In the genomic region with DNA sequence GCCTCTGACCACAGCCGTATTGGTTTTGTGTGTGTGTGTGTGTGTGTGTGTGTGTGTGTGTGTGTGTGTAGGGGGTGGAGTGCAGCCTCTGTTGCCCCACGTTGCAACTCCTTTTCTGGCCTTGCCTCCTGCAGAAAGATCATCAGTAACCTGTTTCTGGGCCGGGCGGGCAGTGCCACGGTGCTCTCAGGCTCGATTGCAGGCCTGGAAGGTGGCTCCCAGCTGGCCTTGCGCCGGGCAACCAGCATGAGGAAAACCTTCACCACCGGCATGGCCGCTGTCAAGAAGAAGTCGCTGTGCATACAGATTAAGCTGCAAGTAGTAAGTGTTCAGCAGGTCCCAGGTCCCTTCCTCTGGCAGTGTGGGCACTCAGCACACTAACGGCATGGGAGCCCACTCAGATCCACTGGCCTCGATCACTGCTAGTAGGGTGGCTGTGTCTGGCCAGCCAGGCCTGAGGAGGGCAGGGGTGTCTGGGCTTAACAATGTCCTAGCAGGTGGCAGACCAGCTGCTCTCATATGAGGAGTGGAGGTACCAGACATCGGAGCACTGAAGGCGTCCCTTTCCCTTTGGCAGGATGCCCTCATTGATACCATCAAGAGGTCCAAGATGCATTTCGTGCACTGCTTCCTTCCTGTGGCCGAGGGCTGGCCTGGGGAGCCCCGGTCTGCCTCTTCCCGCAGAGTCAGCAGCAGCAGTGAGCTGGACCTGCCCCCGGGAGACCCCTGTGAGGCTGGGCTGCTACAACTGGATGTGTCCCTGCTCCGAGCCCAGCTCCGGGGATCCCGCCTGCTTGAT, we compare ENCODE assay signal across 20 mouse cellular contexts. TPM values are rescaled to one million over a fixed set of nuclear protein-coding genes. Genes with fewer than 3 reads are reported as not detected.
DNase-seq lines count a peak whose midpoint lies in the region; ATAC-seq and TF ChIP-seq lines count a peak whose summit lies in the region.
"Had no signal": no experiment of that assay in that cellular context is flagged by ENCODE, and none has a peak within 500 bp of the region (broad histone marks: within the 10 kb centered on the region; RNA-seq: fewer than 3 reads in every experiment).

No protein-coding gene starts in this region.

- no peak for ATAC-seq in hindbrain, embryonic 15.5 days (ENCODE audit: low FRiP score, low read depth)
- ATAC-seq in hindbrain, embryonic 12.5 days (ENCODE audit: low FRiP score) = no peak
- ATAC-seq in neural tube, embryonic 13.5 days (ENCODE audit: low read depth) = no peak
- 0 out of 2 replicates have a peak, but pooled peaks have one; percentile 17 for ATAC-seq in forebrain, embryonic 15.5 days (replicated peaks)
- ATAC-seq: inflammation-experienced regulatory T-cells, adult 6 months had no signal

- no peaks in the 10 kb centered on the region for H3K79me2 ChIP-seq in myocyte (ENCODE audit: control insufficient read depth, insufficient read depth)

- H3K4me2 ChIP-seq in hindbrain, embryonic 15.5 days = no peak overlapping the region
- H3K4me2 ChIP-seq in hindbrain, embryonic 12.5 days (replicated peaks) = no peak overlapping the region
- H3K4me2 ChIP-seq in neural tube, embryonic 13.5 days = no peak overlapping the region
- no peak overlapping the region for H3K4me2 ChIP-seq in forebrain, embryonic 15.5 days (replicated peaks)
- H3K4me2 ChIP-seq in myocyte (ENCODE audit: low read depth) = no peak overlapping the region
- H3K4me2 ChIP-seq: limb, embryonic 15.5 days; lung, embryonic 14.5 days; neural tube, embryonic 12.5 days; stomach, embryonic 15.5 days had no signal

- 0 out of 2 replicates have a peak overlapping the region, but pooled peaks have one; percentile 12 for H3K27ac ChIP-seq in hindbrain, embryonic 15.5 days (replicated peaks)
- H3K27ac ChIP-seq in hindbrain, embryonic 12.5 days = no peak overlapping the region
- no peak overlapping the region for H3K27ac ChIP-seq in neural tube, embryonic 13.5 days (replicated peaks)
- H3K27ac ChIP-seq in forebrain, embryonic 15.5 days (replicated peaks) = 0 out of 2 replicates have a peak overlapping the region, but pooled peaks have one; percentile 4
- H3K27ac ChIP-seq: gastrocnemius, adult 2 months; kidney, postnatal 0 days; limb, embryonic 15.5 days; neural tube, embryonic 12.5 days had no signal

- H3K36me3 ChIP-seq in hindbrain, embryonic 15.5 days = peaks cover 51% of the 10 kb centered on the region
- peaks cover 57% of the 10 kb centered on the region for H3K36me3 ChIP-seq in hindbrain, embryonic 12.5 days
- H3K36me3 ChIP-seq in neural tube, embryonic 13.5 days = peaks cover 71% of the 10 kb centered on the region
- H3K36me3 ChIP-seq in forebrain, embryonic 15.5 days = peaks cover 30% of the 10 kb centered on the region
- H3K36me3 ChIP-seq in myocyte (ENCODE audit: control insufficient read depth, insufficient read depth) = peaks cover 45% of the 10 kb centered on the region

- no peaks in the 10 kb centered on the region for H3K9me3 ChIP-seq in hindbrain, embryonic 15.5 days
- H3K9me3 ChIP-seq in hindbrain, embryonic 12.5 days (replicated peaks) = no peaks in the 10 kb centered on the region
- no peaks in the 10 kb centered on the region for H3K9me3 ChIP-seq in neural tube, embryonic 13.5 days
- H3K9me3 ChIP-seq in forebrain, embryonic 15.5 days = no peaks in the 10 kb centered on the region
- H3K9me3 ChIP-seq: limb, embryonic 15.5 days; neural tube, embryonic 12.5 days; stomach, embryonic 15.5 days had no signal

- no peak for DNase-seq in neural tube, embryonic 10.5 days (ENCODE audit: extremely low spot score, low spot score)
- no peak for DNase-seq in ovary, adult 18-20 months (ENCODE audit: low spot score)
- DNase-seq in heart, adult 8-10 months (ENCODE audit: low spot score) = no peak
- DNase-seq: adrenal gland, postnatal 10 days; cerebellum, postnatal 36 days; gastrocnemius, adult 2 months; heart, adult 18-20 months; heart, postnatal 10 days; lung, embryonic 14.5 days; spleen, adult 18-20 months had no signal

- TF ChIP-seq POLR2A in myocyte (IDR thresholded peaks at IDR 0.05; ENCODE audit: insufficient read length, low read depth) = no peak

- no peaks in the 10 kb centered on the region for H3K27me3 ChIP-seq in hindbrain, embryonic 15.5 days
- peaks cover 49% of the 10 kb centered on the region for H3K27me3 ChIP-seq in hindbrain, embryonic 12.5 days
- H3K27me3 ChIP-seq in neural tube, embryonic 13.5 days = peaks cover 53% of the 10 kb centered on the region
- no peaks in the 10 kb centered on the region; the same call in 1 of the 2 replicates for H3K27me3 ChIP-seq in forebrain, embryonic 15.5 days
- H3K27me3 ChIP-seq in myocyte (ENCODE audit: control insufficient read depth, insufficient read depth, insufficient read length) = no peaks in the 10 kb centered on the region
- H3K27me3 ChIP-seq: limb, embryonic 15.5 days; stomach, embryonic 15.5 days had no signal

- whole genome bisulfite sequencing in hindbrain, embryonic 15.5 days = 58% methylated on average over 23 of the region's 23 CpGs
- 79% methylated on average over 23 of the region's 23 CpGs for WGBS in hindbrain, embryonic 12.5 days
- 74% methylated on average over 23 of the region's 23 CpGs for WGBS in neural tube, embryonic 13.5 days
- 64% methylated on average over 23 of the region's 23 CpGs for WGBS in forebrain, embryonic 15.5 days

- peaks cover 46% of the 10 kb centered on the region for H3K4me1 ChIP-seq in hindbrain, embryonic 15.5 days (replicated peaks)
- H3K4me1 ChIP-seq in hindbrain, embryonic 12.5 days = peaks cover 36% of the 10 kb centered on the region
- peaks cover 48% of the 10 kb centered on the region for H3K4me1 ChIP-seq in neural tube, embryonic 13.5 days (replicated peaks)
- peaks cover 44% of the 10 kb centered on the region for H3K4me1 ChIP-seq in forebrain, embryonic 15.5 days
- H3K4me1 ChIP-seq: stomach, embryonic 15.5 days had no signal

- H3K9ac ChIP-seq in hindbrain, embryonic 15.5 days = no peak overlapping the region
- no peak overlapping the region for H3K9ac ChIP-seq in hindbrain, embryonic 12.5 days
- 0 out of 2 replicates have a peak overlapping the region, but pooled peaks have one; percentile 5 for H3K9ac ChIP-seq in neural tube, embryonic 13.5 days
- H3K9ac ChIP-seq in forebrain, embryonic 15.5 days (replicated peaks) = no peak overlapping the region
- H3K9ac ChIP-seq: limb, embryonic 15.5 days; lung, embryonic 14.5 days; neural tube, embryonic 12.5 days; stomach, embryonic 15.5 days had no signal

- H3K4me3 ChIP-seq in hindbrain, embryonic 15.5 days = no peak overlapping the region
- H3K4me3 ChIP-seq in hindbrain, embryonic 12.5 days = no peak overlapping the region
- H3K4me3 ChIP-seq in neural tube, embryonic 13.5 days = no peak overlapping the region
- no peak overlapping the region for H3K4me3 ChIP-seq in forebrain, embryonic 15.5 days
- no peak overlapping the region for H3K4me3 ChIP-seq in myocyte
- H3K4me3 ChIP-seq: gastrocnemius, adult 2 months; limb, embryonic 15.5 days; neural tube, embryonic 12.5 days; stomach, embryonic 15.5 days had no signal

- H3ac ChIP-seq in myocyte (ENCODE audit: control insufficient read depth, insufficient read length) = no peak overlapping the region

TF ChIP-seq in myocyte, 11 proteins besides CTCF, POLR2A, EP300 and RAD21:
- TF ChIP-seq POLR2AphosphoS2 (IDR thresholded peaks at IDR 0.05; ENCODE audit: insufficient read length, low read depth) = peak; percentile 30
- TF ChIP-seq TCF3 (IDR thresholded peaks at IDR 0.05; ENCODE audit: insufficient read length, low read depth) = no peak

RNA-seq across cellular contexts. Expression of a gene that starts 41.7 kb away (rescaled TPM):
- polyA plus RNA-seq in hindbrain, embryonic 15.5 days (2015; fragmentation: Nextera tagmentation; extraction: Ambion mirVana) = 1.4 and 1.9 TPM in 2 replicates
- 2.7 and 2.9 TPM in 2 replicates for polyA plus RNA-seq in hindbrain, embryonic 12.5 days (2016; fragmentation: Nextera tagmentation; extraction: Ambion mirVana)
- 1.7 and 2.8 TPM in 2 replicates for polyA plus RNA-seq in neural tube, embryonic 13.5 days (2015; fragmentation: Nextera tagmentation; extraction: Ambion mirVana)
- polyA plus RNA-seq in forebrain, embryonic 15.5 days (2015; fragmentation: Nextera tagmentation; extraction: Ambion mirVana) = 2.4 and 2.5 TPM in 2 replicates
- 0.07 TPM for polyA plus RNA-seq in myocyte (2012; fragmentation: generic; extraction: Trizol)
- not detected for total RNA-seq in heart, adult 8-10 months (2022)
- total RNA-seq: adrenal gland, postnatal 10 days; gastrocnemius, adult 2 months; heart, adult 18-20 months; heart, postnatal 10 days had no signal

Comparison
In these comparisons a context has a peak if more than half of its experiments do, and no peak if none do; other contexts are left out.
1. H3K27ac ChIP-seq: peak in hindbrain, embryonic 15.5 days (single experiment) and forebrain, embryonic 15.5 days (single experiment); none in hindbrain, embryonic 12.5 days (single experiment) and neural tube, embryonic 13.5 days (single experiment).